Mouse (Mus musculus): ENCODE measurements around the gene Pbx1.

The Pbx1 gene

DNA sequence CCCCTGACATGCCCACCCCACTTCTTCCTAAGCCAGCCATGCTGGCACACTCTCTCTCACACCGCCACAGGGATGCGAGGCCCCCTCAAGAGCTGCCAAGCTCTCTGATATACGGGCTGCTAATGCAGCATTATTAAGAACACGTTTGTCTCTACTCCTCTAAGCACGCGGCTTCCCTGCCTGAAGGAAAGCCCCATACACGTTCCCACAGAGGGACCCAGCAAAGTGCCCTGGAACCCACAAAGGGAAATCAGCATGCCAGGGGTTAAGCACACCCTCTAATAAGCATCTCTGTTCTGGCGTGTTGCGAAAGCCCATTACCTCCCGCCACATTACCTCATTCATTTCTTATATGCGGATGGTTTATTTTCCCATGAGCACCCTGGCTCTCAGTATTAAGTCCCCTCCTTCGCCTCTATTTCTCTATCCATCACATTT, 132.1 kb downstream of the Pbx1 start:
- DNase-seq (ENCODE audit: low read depth), result no peak

DNA sequence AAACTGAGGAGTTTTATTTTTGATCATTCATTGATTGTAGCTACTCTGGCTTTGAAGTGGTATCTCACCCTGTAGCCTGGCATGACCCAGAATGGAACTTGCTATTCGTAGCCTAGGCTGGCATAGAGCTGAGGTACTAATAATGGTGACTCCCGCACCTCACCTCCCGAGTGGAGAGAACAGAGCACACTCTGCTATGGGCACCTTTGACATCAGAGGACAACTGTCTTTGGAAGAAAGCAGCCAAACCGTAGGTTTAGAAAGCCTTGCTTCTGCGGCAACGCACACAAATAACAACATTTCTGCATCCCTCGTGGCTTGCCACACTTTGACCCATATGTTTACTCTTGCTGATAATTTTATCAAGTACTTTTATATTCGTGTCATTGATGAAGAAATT, 132.9 kb downstream of the Pbx1 start:
- DNase-seq (ENCODE audit: low read depth), result no peak

DNA sequence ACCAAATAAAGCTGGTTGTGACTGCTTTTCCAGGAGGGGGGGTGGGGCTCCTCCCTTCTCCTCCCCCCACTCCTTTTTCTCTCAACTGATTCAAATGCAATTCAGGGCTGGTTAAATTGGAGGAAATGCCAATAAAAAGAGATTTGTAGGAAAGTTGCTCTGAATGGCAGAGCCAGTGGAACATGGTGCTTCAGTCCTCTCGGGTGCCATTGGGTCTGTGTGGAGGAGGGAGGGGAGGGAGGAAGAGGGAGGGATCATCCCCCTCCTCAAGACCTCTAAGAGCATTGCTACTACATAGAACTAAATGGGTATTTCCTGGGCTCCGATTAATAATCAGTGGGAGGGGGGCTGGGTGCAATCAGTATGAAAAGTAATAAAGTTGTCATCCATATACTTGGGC, 135.8 kb downstream of the Pbx1 start:
- DNase-seq (ENCODE audit: low read depth), result no peak

DNA sequence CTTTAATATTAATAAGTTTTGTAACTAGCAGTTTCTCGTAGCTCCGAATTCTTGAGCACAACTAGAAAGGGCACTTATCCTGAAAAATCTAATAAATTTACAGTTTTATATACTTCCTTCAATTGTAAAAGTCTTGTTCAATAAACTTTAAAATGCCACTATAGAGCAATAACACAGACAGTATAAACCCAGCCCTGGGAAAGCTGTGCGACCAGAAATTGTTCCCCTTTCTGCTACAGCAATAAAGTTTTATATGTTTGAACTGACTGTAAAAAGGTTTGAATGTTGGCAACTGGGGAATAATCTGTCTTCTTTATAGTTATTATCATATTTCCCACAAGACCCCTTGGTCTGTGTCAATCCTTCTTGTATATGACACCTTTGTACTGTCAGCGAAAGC, 136.3 kb downstream of the Pbx1 start:
- DNase-seq (ENCODE audit: low read depth), result no peak

DNA sequence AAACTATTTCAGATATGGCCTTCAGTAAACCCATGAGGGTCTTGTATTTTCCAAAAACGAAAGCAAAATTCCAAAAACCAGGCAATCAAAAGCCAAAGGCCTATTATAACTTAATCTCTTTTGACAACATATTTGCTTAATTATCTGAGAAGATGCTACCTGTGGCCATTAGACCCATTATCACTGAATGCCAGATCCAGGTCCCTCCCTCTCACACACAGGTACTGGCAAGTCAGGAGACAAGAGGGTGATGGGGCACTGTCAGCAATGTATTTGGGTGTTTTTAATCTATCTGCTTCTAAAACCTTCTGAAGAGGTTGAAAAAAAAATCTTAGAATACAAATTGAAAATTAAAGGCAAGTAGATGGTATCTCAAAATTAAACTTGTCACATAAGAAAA, 138.4 kb downstream of the Pbx1 start:
- no peak for DNase-seq (ENCODE audit: low read depth)

DNA sequence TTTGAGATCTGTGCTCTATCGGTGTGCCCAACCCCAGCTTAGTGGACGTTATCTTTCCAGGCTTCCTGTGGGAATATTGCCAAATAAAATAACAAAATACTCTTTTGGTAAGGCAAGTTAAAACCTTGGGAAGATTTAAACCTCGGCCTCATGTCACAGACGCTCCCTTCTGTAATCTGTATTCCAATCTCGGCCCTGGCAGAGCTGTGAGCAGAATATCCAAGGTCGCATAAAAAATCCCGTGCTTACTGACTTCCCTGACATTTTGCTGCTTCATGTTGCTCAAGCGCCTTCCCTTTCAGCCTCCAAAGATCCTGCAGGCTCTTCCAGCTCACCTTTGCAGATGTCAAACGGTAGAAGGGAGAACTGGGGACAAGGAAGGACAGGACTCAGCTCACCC, 140.0 kb downstream of the Pbx1 start:
- no peak for DNase-seq (ENCODE audit: low read depth)

DNA sequence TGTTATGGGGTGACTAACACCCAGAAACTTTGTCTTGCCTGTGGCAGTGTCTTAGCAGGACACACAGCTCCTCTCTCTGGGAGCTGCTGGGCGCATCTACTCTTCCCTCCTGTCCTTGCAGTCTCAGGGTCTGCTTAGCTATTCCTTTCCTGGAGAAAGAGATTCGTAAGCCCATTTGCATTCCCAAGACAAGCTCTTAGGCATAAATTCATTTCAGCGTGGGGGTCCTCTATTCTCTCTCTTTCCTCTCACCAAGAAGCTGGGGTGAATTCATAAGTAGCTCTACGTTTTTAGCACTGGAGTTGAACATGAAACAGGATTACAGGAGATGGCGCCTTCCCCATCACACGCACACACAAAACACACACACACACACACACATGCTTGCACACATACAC, 140.4 kb downstream of the Pbx1 start:
- no peak for DNase-seq (ENCODE audit: low read depth)

DNA sequence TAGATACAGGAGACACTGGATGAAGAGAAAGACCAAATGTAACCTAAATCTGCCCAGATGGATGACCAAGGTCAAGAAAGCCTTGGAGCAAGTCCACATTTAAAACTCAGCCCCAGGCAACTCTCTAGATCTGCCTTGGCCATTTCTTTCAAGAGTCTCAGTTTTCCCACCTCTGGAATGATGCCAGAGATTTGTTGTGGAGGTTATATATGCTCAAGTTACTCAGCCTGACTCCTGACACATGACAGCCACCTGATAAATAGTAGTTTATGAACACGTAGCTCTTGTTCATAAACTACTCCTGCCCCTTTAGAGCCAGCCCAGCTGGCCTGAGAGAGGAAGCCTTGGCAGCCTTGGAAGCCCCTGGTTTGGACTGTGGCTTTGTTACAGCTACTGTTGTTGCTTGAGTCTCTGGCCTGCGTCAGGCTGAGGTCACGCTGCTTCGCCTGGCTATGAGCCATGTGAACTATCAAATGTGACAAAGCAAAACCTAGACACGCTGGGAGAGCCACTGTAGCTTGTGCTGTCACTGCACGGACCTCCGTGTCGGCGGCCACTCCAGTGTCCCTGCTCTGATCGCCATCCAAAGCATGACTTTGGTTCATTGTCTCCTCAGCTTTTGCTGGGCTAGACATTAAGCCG, 140.9 kb downstream of the Pbx1 start:
- DNase-seq (ENCODE audit: low read depth), result no peak

DNA sequence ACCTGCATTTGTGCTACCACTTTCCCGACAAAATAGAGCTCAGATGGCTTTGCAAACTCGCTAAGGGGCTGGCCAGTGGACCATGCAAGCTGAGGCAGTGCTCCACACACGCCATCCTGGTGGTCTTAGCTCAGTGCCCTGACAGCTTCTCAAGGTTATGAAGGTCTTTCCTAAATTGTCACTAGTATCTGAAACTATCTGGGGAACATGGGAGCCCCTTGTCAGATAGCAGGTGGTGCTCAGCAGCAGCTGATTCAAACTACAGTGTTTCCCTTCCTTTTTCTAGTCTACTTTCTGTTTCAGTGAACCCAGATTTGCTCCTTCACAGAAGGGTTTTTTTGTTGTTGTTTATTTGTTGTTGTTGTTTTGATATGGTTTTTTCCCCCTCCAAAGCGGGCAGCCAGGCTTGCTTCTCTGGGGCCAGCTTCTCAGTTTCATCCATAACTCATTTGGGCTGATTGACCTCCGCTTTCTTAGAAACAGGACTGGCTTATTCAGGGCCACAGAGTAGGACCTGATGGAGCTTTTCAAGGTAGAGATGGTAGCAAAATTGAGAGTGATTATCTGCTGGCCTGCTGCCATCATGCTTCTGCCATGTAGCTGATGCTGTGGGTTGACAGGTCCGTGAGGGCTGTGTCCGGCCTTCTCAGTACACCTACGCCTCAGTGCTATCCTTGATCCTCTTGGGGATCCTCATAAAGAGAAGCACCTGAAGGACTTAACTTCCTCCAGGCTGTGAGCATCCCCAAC, 141.7 kb downstream of the Pbx1 start:
- no peak for DNase-seq (ENCODE audit: low read depth)

DNA sequence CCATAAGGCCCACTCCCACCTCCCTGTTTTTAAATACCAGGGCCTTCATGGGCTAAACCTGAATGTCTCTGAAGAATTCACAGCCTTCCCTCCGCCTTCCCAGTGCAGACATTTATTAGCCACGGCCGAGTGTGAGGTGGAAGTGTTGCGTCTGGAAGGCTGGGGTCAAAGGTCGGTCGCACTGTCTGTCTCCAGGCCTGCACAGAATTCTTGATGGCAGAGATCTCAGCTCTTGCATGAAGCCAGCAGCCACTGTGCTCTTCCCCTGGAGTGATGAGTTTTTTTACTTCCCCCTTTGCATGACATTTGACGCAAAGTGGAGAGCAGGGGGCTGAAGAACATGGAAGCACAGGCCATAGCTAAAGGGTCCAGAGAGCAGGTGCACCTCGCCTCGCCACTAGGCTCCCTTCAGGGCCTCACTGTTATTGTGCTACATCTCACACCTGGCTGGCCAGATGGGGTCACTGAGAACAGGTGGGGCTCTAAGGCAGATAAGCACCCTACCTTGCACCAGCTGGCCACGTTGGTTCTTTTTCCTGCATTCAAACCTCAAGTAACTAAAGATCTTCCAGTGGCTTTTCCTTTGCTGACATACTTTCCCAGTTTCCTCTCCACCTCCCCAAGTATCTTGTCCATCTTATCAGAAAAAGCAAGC, 143.1 kb downstream of the Pbx1 start:
- DNase-seq (ENCODE audit: low read depth), result no peak

DNA sequence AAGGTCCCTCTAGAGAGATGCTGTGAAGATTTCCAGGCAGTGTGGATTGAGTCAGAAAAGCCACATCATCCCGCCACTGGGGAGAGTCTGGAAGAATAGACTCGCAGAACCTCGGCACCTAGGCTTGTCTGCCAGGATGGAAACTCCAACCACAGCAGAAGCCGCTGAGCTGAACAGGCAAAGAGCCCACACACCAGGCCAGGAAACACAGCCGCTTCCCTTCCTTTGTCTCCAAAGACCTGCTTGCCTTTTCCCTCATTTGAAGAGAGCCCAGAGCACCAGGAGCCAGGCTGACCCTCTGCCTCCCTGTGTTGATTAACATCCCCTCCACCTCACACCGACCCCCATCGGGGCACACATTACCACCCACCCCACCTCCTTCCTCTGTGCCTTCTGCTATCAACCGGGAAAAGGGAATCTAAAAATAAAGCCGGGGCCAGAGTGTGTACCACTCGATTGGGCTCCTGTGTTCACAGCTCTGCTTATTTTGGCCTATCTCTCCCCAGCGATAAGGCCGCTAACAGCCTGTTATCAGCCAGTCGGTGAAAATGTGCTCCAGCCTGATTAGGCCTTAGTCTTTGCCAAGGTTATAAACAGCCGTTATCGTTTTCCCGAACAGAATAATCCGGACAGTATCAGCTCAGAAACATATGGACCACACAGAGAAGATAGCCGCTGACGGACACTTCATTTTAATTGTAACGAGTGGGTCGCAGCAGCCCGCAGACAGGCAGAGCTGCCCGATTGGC, 144.1 kb downstream of the Pbx1 start:
- peak; percentile 57 for DNase-seq (ENCODE audit: low read depth)

DNA sequence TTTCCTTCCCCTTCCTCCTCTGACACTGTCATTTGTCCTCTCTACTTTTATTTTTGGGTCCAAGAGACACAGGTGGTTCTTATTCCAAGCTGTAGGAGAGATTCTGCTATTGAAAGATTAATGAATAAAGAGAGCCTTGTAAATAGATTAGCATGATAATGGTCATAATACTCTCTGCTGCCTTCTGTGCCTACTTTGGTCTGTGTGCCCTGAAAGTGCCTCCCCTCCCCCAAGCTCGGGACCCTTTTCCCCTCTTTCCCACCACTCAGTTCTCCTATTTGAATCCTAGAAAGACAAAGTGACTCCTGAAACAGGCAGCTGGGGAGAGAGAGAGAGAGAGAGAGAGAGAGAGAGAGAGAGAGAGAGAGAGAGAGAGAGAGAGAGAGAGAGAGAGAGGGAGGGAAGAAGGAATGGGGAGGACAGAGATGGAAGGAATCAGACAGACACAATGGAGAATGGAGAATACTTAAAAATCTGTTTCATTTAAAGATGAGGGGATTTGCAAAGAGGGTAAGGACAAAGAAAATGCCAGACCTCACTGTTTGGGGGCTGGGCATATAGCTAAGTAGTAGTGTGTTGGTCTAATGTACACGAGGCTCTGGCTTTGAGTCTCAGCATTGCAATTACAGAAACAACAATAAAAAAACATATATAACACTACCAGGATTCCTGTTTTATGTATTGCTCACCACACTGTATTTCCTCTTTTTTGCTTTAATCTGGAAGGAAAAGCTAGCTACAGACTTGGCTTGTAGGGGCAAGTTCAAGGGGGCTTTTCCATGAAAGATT, 145.0 kb downstream of the Pbx1 start:
- DNase-seq (ENCODE audit: low read depth), result no peak

DNA sequence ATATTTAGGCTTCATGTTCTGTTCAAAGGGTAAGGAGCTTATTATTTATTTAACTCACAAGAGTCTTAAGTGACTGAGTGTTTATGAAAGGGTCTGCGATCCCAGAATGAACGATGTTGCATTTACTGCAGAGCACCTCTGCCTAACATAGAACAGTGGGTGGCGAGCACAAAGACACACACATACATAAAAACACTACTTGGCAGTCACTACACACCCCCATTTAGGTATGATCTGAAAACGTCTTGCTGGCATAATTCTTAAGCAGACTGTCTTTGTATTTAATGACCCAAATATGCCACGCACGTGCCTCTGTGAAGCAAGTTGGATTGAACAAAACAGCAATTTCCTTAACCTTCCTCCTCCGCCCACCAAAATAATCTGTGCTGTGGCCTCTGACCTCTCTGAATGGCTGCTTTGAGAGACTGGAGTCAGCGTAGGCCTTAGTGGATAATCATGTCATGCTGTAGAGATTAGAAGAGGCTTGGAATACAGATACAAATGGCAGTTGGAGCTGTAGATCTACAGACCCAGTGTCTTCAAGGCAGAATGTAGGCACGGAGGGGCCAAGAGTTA, 147.4 kb downstream of the Pbx1 start:
- DNase-seq (ENCODE audit: low read depth), result no peak

DNA sequence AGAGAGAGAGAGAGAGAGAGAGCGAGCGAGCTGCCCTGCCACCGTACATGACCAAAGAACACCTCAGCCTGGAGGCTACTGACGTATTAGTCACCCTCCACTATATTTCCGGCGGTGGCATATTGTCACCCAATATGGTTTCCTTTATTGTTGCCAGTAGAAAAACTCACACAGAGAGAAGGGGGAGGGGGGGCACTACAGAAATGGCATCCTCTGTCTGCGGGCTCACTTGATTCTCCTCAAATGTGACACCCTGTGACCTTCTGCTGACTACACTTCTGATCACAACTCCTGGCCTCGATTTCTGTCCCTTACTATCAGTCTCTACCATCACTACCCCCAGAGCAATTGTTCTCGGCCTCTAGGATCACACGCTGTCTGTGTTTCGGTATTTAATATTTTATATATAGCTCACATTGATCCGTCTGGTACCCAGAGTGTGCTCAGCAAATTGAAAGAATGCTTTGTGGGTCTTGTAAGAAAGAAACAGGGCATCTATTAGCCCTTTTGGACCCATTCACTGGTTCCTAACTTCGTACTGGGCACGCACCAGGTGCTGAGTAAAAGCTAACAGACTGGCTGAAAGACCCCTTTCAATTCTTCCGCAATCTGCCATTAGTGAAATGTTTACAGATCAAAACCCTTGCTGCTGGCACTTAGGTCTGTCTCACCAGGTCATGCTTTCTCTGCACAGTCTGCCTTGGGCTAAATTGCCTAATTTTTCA, 148.1 kb downstream of the Pbx1 start:
- no peak for DNase-seq (ENCODE audit: low read depth)

DNA sequence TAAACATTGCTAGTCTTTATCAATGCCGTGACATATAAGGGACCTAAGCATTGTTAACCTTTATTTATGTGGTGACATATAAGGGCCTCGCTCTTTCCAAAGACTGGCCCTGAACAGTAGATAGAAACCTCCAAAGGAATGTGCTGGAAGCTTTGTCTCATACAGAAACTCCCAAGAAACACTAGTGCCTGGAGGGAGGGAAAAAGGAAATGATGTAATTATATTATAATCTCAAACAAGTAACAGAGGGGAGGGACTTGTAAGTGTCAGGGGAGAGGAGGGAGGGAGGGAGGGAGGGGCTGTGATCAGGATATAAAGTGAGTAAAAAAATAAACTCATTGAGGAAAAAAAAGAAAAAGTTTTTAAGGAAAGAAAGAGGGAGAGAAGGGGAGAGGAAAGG, 148.6 kb downstream of the Pbx1 start:
- DNase-seq (ENCODE audit: low read depth), result no peak

DNA sequence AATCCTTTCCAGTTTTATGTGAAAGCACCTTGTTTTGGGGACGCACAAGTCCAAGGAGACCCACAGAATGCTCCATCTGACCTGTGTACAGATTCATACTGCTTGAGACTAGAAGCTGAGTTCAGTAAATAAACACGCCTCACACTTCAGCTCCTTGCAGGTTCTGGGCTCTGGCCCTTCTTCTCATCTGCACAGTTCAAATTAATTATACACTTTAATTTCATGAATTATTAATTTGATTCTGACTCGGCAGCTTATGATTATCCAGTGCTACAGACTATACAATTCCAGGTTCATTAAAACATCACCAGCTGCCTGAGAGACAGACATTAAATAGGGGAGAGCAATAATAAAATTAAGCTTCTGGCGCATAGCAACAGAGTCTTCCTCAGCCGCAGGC, 156.4 kb downstream of the Pbx1 start:
- DNase-seq (ENCODE audit: low read depth), result no peak

DNA sequence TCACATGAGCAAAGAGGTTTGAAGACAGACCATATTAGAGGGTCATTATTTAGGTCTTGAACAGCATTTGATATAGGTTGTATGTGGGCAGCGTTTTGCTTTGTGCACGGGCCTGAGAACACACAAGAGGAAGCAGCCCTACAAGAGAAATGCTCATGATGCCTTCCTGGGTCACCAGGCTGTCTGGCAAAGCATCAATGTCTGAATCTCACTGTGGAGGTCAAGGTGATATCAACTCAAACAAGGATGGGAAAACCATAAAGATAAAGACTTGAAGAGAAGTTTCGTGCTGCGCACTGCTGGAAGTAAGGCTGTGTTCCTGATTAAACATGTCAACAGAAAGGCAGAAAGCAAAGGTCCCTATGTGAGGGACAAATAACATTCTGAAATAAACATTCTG, 157.8 kb downstream of the Pbx1 start:
- DNase-seq (ENCODE audit: low read depth), result no peak

DNA sequence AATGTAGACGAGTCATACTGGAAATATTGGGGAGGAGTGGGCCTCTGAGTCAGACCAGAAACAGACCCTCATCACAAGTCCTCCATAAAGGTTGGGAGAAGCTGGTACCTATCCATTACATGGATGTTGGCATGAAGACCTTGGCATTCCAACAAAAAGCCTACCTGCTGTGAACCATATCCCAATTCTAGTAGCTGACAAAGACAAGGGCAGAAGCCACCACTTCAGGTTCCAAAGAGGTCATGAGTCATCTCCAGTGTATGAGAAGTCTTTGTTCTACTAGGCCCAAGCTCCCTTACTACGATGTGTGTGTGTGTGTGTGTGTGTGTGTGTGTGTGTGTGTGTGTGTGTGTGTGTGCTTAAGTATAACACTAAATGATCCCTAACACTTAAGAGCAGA, 160.0 kb downstream of the Pbx1 start:
- DNase-seq (ENCODE audit: low read depth), result no peak

DNA sequence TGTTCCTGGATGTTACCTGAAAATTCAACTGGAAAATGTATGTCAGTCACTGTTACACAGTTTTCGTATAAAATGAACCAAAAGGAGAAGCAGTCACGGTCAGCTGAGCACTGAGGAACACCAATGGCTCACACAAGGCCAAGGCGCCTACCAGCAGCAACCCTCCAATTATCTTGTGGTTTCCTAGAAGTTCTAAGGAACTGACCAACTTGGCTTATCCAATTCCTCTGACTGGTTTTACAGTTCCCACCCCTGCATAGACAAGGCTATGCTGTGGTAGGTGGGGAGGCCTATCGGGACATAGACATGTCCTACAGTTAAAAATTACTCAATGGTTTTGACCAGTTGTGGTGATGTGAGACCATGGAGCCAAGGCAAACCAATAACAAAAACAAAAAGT, 160.9 kb downstream of the Pbx1 start:
- no peak for DNase-seq (ENCODE audit: low read depth)

DNA sequence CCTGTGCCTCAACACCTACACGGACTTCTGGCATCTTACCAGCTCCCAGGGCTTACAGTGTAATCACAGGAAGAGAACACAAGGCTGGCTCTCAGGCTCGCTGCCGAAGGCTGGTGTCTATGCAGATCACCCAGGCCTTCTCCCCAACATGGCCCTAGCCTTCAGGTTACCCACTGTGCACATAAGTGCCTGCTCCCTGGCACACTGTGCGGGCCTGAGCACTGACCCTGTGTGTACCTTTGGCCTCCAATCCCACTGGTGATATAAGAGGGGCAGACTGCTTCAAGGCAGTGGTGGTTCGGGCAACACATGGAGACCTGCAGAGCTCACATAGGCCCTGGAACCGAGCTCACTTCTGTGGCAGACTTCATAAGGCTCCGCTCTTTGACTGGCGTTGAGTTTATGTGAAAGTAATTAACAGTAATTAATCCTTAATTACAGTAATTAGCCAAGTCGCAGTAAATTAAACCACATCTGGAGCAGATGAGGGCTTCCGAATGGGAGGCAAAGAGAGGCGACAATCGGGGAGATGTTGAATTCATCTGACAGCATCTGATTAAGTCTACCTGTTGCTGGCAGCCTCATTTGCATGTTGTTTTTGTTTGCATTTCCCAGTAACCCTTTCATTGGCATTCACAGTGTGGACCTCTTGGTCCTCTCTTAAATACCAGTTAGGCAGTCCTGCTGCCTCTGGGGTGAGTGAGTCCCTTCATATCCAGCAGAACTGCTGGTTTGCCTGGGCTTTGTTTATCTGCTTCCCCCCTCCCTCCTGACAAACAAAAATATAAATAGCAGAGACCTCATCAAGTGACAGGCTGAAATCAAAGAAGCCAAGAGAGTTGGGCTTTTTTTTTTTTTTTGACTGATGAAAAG, 163.1 kb downstream of the Pbx1 start:
- no peak for DNase-seq (ENCODE audit: low read depth)
